Mouse (Mus musculus) heart, adult 18-20 months (tissue): ENCODE results near the gene Rapgef6. TPM values are rescaled to one million over a fixed set of nuclear protein-coding genes. Genes with fewer than 3 reads are reported as not detected.
A peak's percentile ranks its signal among the peaks of the same experiment; 100 is the strongest.

Experiments
- DNase-seq, 2 experiments: peaks; one replicate each; pipeline ENCODE4 v3.0.0; 2021 to 2022; ENCODE audit warnings: mixed read lengths in 1 of 2
- total RNA-seq, 2 experiments: library from RNA; stranded (reverse); gene quantifications; 2 replicates each; pipeline ENCODE4 v1.2.3; 2021

The Rapgef6 gene
- total RNA-seq, 2 experiments from 2014 or later, result 19.7 to 20.9 TPM

GRCm38 (mm10) chr11:54574741-54575140 lies 52.1 kb downstream of the Rapgef6 start:
- no peak for DNase-seq

DNA sequence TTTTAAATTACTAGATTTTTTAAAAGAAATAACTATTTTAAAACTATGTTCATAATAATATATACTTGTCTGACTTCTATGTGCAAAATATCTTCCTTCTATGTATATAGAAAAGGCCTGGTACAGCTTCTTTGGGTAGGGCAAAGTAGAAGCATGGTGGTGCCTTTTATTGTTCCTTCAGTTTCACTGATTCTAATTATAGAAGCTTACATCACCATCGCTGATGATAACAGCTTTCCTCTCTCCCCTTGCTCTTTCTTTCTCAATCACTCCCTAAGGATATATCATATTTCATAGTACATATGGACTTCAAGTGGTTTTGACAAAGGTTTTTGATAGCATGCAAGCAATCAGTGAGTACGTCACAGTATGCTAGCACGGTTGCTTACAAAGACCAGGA lies 69.9 kb downstream of the Rapgef6 start:
- DNase-seq, result peak in 1 of 2 experiments; percentile 8

DNA sequence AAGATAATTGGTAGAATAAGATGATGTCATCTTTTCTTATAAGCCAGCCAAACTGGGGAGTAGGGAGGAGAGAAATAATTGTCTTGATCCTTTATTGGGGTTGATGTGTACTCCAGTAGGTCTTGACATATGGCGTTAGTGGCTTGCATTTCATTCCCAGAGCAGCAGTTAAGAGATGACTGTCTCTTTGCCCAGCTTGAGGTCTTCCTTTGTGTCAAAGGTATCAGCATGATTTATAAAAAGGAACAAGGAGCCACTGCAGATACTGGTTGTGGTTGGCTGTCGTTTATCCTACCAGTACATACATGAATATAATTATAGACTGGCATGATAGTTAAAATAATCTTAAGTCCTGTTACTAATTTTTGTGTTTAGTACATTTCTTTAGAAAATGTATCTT lies 71.4 kb downstream of the Rapgef6 start:
- no peak for DNase-seq

- DNase-seq, result no peak
Observed at GRCm38 (mm10) chr11:54595053-54595452, 72.4 kb downstream of the Rapgef6 start.

DNA sequence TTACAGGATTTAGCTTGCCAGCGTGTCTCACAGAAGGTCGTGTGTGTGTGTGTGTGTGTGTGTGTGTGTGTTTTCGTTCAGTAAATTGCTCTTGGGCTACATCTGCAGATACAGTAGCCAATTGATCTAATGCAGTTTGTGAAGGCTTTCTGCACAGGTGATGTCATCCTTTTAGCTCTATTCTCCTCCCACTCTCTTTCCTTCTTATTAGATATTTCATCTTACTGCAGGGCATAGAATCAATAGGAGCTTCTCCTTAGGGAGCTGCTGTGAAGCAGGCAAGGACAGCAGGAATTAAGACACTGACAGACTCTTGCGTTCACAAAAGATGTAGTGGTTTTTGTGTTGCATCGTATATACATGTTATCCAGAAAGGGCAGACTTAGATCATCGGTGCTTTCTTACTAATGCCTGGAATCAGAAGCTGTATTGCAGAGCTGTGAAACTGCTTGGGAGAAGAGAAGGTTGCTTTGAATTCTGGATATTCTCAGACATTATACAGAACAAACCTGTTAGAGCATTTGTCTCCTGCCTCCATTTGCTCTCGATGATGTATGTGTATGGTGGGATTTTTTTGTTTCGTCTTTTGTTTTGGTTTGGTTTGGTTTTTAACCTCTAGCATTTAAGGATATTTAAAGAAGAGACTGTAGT lies 73.4 kb downstream of the Rapgef6 start:
- no peak for DNase-seq

- DNase-seq, result no peak
Observed at GRCm38 (mm10) chr11:54597902-54598447, 75.3 kb downstream of the Rapgef6 start.

DNA sequence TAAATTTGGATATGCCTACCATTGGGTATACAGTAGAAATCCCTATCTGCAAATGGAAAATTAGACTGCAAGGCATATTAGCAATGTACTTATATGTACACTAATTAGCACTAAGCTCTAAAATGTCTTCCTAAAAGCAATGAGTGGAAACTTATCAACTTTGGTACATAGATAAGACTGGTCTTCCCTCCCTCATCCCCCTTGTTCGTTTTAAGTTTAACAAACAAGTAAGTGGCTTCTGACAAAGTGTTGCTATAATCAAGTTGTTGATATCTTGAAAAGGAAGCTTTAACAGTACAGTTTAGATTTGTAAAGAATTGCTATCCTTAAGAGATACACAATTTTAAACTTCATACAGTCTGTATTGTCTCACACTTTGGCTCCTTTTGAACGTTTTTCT lies 78.5 kb downstream of the Rapgef6 start:
- no peak for DNase-seq

DNA sequence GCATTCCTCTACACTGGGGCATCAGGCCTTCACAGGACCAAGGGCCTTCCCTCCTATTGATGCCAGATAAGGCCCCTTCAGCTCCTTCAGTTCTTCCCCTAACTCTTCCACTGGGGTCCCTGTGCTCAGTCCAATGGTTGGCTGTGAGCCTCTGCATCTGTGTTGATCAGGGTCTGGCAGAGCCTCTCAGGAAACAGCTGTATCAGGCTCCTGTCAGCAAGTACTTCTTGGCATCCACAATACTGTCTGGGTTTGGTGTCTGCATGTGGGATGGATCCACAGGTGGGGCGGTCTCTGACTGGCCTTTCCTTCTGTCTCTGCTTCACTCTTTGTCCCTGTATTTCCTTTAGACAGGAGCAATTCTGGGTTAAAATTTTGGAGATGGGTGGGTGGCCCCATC lies 80.1 kb downstream of the Rapgef6 start:
- DNase-seq, result peak in 1 of 2 experiments; percentile 2

DNA sequence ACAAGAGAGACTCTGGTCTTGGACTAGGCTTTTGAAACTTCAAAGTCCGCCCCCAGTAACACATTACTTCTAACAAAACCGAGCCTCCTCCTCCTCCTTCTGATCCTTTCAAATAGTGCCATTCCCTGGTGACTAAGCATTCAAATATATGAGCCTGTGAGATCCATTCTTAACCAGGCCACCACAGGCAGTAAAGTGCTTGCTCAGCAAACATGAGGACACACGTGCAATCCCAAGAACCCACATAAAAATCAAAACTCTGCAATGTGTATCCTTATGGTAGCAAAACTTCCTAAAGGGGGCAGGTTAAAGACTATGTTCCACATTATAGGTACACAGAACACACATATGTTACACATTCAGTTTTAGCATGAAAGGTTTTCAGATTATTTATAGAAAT lies 81.8 kb downstream of the Rapgef6 start:
- no peak for DNase-seq

DNA sequence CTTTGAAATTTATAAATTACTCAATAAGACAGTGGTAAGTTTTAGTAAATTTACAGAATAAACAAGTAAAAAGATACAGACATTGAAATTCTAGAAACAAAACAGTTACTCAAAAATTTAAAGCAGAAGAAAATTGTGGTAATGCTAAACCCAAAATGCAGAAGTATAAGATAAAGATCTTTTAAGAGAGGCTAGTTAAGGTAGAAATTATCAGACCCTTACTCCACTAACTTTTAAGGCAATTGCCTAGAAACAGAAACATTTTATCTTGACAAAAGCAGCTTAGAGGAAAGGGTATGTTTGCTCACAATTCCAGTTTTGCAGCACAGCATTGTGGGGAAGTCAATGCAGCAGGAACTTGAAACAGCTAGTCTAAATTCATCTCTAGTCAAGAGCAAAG lies 91.0 kb downstream of the Rapgef6 start:
- no peak for DNase-seq

GRCm38 (mm10) chr11:54614560-54614959 lies 91.9 kb downstream of the Rapgef6 start:
- DNase-seq, result no peak

DNA sequence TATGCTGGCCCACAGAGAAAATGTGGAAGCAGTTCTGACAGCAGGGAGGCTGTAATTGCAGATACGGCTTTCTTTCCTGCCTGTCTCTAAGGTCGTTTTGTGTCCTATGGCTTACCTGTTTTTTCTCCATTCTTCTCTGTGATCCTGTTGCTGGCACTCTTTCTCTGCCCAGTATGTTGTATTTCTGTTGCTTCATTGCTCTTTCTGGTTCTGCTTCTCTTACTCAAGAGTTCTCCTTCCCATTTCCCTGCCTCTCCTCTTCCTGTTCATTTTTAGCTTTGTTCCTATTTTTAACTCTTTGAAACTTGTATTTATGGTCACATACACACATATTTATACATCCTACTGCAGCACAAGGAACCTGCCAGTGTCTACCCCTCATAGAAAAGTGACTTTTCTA lies 96.2 kb downstream of the Rapgef6 start:
- DNase-seq, result no peak

DNA sequence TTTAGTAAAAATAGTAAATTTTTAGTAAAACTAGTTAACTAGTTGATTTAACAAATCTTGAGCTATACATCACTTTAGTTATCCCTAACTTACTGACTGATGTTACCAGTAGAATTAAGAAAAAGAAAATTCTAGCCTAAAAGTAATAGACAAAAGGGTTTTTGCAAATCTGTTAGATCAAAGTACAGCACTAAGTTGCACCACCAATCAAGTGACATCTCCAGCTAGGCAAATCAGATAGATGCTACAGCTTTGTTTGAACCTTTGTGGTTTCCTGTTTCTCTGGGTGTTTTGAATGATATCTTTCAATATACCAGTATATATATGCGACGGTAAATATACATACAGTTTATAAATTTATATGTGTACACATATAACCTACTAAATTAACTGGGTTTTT lies 99.1 kb downstream of the Rapgef6 start:
- DNase-seq, result no peak

GRCm38 (mm10) chr11:54626905-54627304 lies 104.3 kb downstream of the Rapgef6 start:
- peak in 1 of 2 experiments; percentile 6 for DNase-seq

DNA sequence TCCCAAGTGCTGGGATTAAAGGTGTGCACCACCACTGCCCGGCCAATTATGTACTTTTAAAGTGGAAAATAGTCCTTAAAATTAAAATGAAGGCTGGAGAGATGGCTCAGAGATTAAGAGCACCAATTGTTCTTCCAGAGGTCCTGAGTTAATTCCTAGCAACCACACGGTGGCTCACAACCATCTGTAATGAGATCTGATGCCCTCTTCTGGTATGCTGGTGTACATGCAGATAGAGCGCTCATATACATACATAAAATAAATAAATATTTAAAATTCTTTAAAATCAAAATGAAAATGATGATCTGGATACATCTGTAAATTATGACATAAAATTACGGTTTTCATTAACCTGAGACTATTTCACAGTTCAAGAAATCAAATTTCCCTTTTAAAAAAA lies 123.8 kb downstream of the Rapgef6 start:
- DNase-seq, result no peak

- DNase-seq, result no peak
Observed at GRCm38 (mm10) chr11:54648573-54648972, 125.9 kb downstream of the Rapgef6 start.

GRCm38 (mm10) chr11:54655420-54655819 lies 132.8 kb downstream of the Rapgef6 start:
- no peak for DNase-seq

GRCm38 (mm10) chr11:54673575-54674298 lies 151.1 kb downstream of the Rapgef6 start:
- no peak for DNase-seq

DNA sequence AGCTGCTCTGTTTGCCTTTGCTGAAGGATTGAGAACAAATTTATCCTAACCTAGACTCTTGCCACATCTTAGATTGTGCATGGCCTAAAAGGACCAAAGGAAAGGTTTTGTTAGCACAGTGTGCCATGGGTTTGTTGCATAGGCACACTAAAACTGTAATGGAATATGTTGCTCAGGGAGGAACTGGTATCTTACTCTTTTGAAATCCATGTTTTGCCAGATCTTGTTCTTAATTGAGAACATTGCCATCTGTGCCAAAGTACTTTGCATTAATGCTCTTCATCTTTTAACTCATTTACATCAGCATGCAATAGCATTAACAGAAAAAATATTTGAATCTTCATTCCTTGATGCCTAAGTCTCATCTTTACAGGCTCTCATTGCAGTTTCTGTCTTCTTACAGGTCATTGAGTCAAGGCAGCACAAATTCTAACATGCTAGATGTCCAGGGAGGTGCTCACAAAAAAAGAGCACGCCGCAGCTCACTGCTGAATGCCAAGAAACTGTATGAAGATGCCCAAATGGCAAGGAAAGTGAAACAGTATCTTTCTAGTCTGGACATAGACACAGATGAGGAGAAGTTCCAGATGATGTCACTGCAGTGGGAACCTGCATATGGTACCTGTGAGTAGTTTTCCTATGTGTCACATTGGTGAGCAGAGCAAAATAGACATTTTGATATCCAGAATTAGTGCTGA lies 153.3 kb downstream of the Rapgef6 start:
- DNase-seq, result no peak

- no peak for DNase-seq
Observed at GRCm38 (mm10) chr11:54679141-54679540, 156.5 kb downstream of the Rapgef6 start.

- DNase-seq, result peak in 1 of 2 experiments; percentile 14
Observed at GRCm38 (mm10) chr11:54684831-54685230, 162.2 kb downstream of the Rapgef6 start.

DNA sequence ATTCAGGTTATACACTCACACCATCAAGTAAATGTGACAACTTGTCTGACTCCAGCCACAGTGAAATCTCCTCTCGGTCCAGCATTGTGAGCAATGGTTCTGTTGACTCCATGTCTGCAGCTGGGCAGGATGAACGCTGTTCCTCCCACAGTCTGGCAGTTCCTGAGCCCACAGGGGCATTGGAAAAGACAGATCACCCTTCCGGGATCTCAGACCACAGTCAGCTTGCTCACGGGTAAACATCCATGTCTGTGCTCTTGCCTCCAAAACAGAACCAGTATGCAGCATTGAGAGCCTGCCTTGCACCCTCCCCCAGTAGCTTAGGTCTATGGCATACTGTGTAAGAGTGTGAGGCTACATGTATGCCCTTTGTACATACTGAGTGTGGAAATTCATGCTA lies 167.5 kb downstream of the Rapgef6 start:
- peak; percentile 14 to 31 for DNase-seq

- peak; percentile 60 to 82 for DNase-seq
Observed at GRCm38 (mm10) chr11:54691179-54691578, 168.5 kb downstream of the Rapgef6 start.
